Mouse (Mus musculus) hindbrain, embryonic 13.5 days (tissue): Measurements from ENCODE around the gene Bsx. TPM values are rescaled to one million over a fixed set of nuclear protein-coding genes. Genes with fewer than 3 reads are reported as not detected.

Experiments used
- ATAC-seq: fragments of 200-750 bp; cut with Nextera tagmentation; 2 replicates; pipeline ENCODE4 v1.8.0; 2017; ENCODE audit warnings: moderate TSS enrichment; ENCODE audit not compliant: low FRiP score
- H3K27ac ChIP-seq: fragments of 300-500 bp; sonication (generic); 2 replicates; pipeline ENCODE4 v1.5.1; 2015; ENCODE audit warnings: inconsistent platforms, mild to moderate bottlenecking, moderate library complexity
- H3K27me3 ChIP-seq: fragments of 300-500 bp; sonication (generic); 2 replicates; pipeline ENCODE4 v1.6.1; 2015; ENCODE audit warnings: mild to moderate bottlenecking, inconsistent platforms
- H3K36me3 ChIP-seq: fragments of 300-500 bp; sonication (generic); 2 replicates; pipeline ENCODE4 v1.6.1; 2015; ENCODE audit warnings: mild to moderate bottlenecking, inconsistent platforms
- H3K4me1 ChIP-seq: fragments of 300-500 bp; sonication (generic); replicated peaks from 2 replicates; pipeline ENCODE4 v1.6.1; 2015; ENCODE audit warnings: inconsistent platforms
- H3K4me2 ChIP-seq: fragments of 300-500 bp; sonication (generic); 2 replicates; pipeline ENCODE4 v1.6.1; 2015; ENCODE audit warnings: inconsistent platforms, mild to moderate bottlenecking, moderate library complexity
- H3K4me3 ChIP-seq: fragments of 300-500 bp; sonication (generic); 2 replicates; pipeline ENCODE4 v1.5.1; 2015; ENCODE audit warnings: mild to moderate bottlenecking, inconsistent platforms
- H3K9ac ChIP-seq: fragments of 300-500 bp; sonication (generic); 2 replicates; pipeline ENCODE4 v1.6.1; 2015; ENCODE audit warnings: mild to moderate bottlenecking, inconsistent platforms
- H3K9me3 ChIP-seq: fragments of 300-500 bp; sonication (generic); 2 replicates; pipeline ENCODE4 v1.6.1; 2016; ENCODE audit warnings: inconsistent platforms
- WGBS: fragments of 180-500 bp; shearing (Covaris S2); methylation state at CpG from one replicate; pipeline ENCODE4 v1.1.7; 2015; 5-methylcytosine and 5-hydroxymethylcytosine counted together
- polyA plus RNA-seq: library from polyadenylated mRNA; unstranded; fragments of >200 nt; fragmentation: Nextera tagmentation; extraction: Ambion mirVana; gene quantifications from 2 replicates; pipeline ENCODE4 v1.2.1, GENCODE M21; 2015

The Bsx gene
- polyA plus RNA-seq: not detected in 2 replicates

DNA sequence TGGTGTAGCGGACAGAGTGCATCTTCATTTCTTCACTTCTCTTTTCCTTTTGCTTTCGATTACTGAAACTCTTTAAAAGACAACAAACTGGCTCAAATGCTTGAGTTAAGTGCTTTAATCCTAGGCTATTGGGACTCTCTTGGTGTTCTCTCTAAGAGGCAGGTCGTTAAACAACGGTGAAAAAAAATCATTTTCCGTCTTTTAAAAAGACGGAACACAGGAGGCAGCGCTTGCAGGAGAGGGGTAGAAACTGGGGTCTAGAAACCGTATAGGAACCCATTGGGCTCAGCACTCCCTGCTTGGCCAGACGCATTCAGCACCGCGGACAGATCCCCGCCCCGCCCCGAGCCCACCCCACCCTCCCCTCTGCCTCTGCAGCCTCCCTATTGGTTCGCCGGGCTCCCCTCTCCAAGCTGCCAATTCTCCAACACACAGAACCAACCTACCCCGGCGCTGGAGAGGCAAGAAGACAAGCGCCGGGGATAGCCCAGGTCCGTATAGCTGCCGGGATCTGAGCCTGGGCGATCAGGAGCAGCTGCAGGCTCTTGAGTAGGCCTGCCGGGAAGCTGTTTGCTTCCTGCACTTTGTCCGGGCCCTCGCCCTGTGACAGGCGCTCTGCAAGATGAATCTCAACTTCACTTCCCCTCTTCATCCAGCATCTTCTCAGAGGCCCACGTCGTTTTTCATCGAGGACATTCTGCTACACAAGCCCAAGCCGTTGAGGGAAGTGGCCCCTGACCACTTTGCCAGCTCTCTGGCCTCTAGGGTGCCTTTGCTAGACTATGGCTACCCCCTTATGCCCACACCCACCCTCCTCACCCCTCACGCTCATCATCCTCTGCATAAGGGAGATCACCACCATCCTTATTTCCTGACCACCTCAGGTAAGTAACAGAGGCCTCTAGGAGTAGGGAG is at the start of gene Bsx:
TSS of gene Bsx (plus strand) at position 572 of the 915 bp plus-strand sequence.
- Histone ChIP-seq H3K9me3 (no peaks in the 10 kb centered on the region), H3K27ac (no peak within 1 kb of the TSS), H3K4me3 (no peak within 1 kb of the TSS), H3K4me2 (peak within 1 kb of the TSS; percentile 32; the same call in 1 of the 2 replicates), H3K4me1 (peaks cover 19% of the 10 kb centered on the region), H3K27me3 (peaks cover 95% of the 10 kb centered on the region), H3K9ac (no peak within 1 kb of the TSS), H3K36me3 (no peaks in the 10 kb centered on the region)
- 5% methylated on average over 31 of the region's 32 CpGs for WGBS
- peak; percentile 57; the same call in 1 of the 2 replicates for ATAC-seq

DNA sequence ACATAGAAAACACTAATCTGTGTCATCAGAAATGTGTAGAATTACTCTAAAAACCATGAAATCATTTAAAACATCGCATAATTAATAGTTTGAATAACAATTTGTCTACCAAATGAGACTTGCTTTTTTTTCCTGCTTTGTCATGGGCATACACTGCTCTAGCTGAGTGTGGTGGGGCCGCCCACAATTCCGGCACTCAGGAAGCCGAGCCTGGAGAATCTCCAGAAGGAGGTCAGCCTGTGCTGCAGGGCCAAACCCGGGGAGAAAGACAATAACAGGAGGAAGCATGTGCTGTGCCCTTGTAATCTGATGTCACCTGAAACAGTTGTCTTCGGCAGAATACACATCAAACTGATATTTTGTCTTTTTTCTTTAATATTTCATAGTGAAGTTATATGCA is 48.3 kb upstream of the Bsx start:
- Histone ChIP-seq H3K9me3 (no peaks in the 10 kb centered on the region), H3K27ac (no peak overlapping the region), H3K4me3 (no peak overlapping the region), H3K36me3 (no peaks in the 10 kb centered on the region), H3K4me1 (peaks cover 12% of the 10 kb centered on the region), H3K9ac (no peak overlapping the region), H3K4me2 (no peak overlapping the region), H3K27me3 (no peaks in the 10 kb centered on the region)
- 54% methylated on average over 6 of the region's 6 CpGs for WGBS
- ATAC-seq: no peak

DNA sequence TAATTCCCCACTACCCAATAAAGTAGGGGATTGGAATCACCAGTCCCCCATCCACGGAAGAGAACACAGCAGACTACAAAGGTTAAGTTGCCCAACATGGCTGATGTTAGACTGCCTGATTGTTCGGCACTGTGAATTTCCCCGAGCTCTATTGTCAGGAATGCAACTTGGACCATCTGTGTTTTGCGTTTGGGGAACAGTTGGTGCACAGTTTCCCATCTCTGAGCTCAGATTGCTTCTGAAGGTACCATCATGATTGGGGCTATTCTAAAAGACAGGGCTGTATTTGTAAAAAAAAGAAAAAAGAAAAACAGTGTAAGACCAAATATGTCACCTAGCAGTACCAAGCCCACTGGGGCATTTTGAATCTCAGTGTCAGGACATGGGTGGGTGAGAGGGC is 46.6 kb upstream of the Bsx start:
- H3K36me3 ChIP-seq: no peaks in the 10 kb centered on the region
- no peak overlapping the region for H3K4me3 ChIP-seq
- 85% methylated on average over 4 of the region's 4 CpGs for WGBS
- no peak overlapping the region for H3K4me2 ChIP-seq
- H3K27me3 ChIP-seq: no peaks in the 10 kb centered on the region
- ATAC-seq: no peak
- H3K9ac ChIP-seq: no peak overlapping the region
- peaks cover under 1% of the 10 kb centered on the region for H3K4me1 ChIP-seq
- H3K9me3 ChIP-seq: no peaks in the 10 kb centered on the region
- no peak overlapping the region for H3K27ac ChIP-seq

DNA sequence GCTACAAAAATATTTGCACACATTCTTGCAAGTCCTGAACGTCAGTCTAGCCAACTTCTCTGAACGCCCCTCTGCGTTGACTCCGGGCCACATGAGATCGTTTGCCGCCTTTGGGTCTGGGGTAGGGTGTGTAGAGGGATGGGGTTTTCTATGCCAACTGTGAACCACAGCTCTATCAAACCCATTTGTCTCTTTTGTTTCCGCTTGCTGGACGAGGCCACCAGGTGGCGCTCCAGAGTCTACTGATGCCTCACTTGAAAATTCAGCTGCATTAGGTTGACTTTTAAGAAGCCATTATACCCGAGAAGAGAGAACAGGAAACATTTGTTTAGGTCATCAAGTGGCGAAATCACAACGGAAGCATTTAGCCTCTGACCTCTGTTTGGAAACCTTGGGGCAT is 39.4 kb upstream of the Bsx start:
- no peak overlapping the region for H3K4me3 ChIP-seq
- ATAC-seq: no peak
- H3K9me3 ChIP-seq: no peaks in the 10 kb centered on the region
- peaks cover 7% of the 10 kb centered on the region for H3K27me3 ChIP-seq
- 10% methylated on average over 12 of the region's 12 CpGs for WGBS
- no peaks in the 10 kb centered on the region for H3K36me3 ChIP-seq
- H3K9ac ChIP-seq: no peak overlapping the region
- H3K27ac ChIP-seq: no peak overlapping the region
- no peaks in the 10 kb centered on the region for H3K4me1 ChIP-seq
- no peak overlapping the region for H3K4me2 ChIP-seq

DNA sequence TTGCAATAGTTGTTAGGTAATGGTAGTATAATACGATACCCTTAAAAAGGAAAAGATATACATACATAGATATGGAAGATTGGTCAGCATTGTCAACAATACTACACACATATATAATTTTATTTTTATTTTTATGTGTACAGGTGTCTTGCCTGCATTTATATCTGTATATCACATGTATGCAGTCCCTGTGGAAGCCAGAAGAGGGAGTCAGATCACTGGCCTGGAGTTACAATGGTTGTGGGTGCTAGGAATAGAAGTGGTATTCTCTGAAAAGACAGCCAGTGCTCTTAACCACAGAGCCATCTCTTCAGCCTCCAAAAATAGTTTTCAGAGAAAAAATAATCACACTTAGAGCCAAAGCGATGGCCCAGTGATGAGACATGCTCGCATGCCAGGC is 37.2 kb upstream of the Bsx start:
- H3K36me3 ChIP-seq: no peaks in the 10 kb centered on the region
- no peaks in the 10 kb centered on the region for H3K9me3 ChIP-seq
- no peak overlapping the region for H3K4me2 ChIP-seq
- H3K4me3 ChIP-seq: no peak overlapping the region
- ATAC-seq: no peak
- peaks cover 13% of the 10 kb centered on the region for H3K27me3 ChIP-seq
- H3K9ac ChIP-seq: no peak overlapping the region
- 91% methylated on average over 3 of the region's 3 CpGs for WGBS
- H3K27ac ChIP-seq: no peak overlapping the region
- H3K4me1 ChIP-seq: no peaks in the 10 kb centered on the region

DNA sequence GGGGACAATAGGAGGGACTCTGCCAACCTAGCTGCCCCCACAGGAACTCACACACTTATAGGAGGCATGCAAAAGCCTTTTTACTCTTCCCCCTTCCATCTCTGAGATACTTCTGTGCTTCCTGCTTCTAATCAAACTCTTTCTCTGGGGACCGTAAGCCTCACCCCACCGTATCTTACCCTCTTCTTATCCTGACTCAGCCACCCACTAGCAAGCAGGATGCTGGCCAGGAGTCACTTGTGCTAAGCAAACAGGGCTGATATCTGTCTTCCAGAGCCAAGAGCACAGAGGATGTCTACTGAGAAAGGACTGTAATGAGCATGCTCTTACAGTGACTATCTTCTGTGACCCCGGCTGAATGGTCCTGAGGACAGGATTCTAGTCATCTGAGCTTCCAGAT is 34.3 kb upstream of the Bsx start:
- Histone ChIP-seq H3K4me1 (no peaks in the 10 kb centered on the region), H3K4me3 (no peak overlapping the region), H3K9me3 (no peaks in the 10 kb centered on the region), H3K27ac (no peak overlapping the region), H3K27me3 (peaks cover 12% of the 10 kb centered on the region), H3K9ac (no peak overlapping the region), H3K36me3 (no peaks in the 10 kb centered on the region), H3K4me2 (no peak overlapping the region)
- no peak for ATAC-seq
- 87% methylated on average over 3 of the region's 3 CpGs for WGBS

DNA sequence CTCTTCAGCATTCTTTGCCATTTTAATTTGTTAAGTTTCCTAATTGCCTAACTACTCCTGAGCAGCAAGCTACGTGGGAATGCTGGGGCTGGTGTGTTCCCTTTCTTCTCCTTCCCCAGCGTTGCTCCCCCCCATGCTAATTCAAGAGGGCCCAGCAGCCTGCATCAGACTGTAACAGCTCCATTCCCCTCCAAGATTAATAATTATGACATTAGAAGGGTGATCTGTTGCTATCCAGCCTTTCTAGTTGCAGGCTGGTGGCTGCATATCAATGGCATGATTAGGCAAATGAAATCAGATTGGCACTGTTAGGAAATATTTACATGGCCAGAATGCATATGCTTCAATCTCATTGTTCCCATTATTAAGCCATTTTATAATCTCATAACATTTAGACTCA is 22.4 kb upstream of the Bsx start:
- Histone ChIP-seq H3K4me1 (peaks cover 12% of the 10 kb centered on the region), H3K4me3 (no peak overlapping the region), H3K9me3 (no peaks in the 10 kb centered on the region), H3K36me3 (no peaks in the 10 kb centered on the region), H3K27me3 (peaks cover 37% of the 10 kb centered on the region), H3K27ac (no peak overlapping the region), H3K4me2 (no peak overlapping the region), H3K9ac (no peak overlapping the region)
- ATAC-seq: no peak
- WGBS: 43% methylated on average over 2 of the region's 2 CpGs

DNA sequence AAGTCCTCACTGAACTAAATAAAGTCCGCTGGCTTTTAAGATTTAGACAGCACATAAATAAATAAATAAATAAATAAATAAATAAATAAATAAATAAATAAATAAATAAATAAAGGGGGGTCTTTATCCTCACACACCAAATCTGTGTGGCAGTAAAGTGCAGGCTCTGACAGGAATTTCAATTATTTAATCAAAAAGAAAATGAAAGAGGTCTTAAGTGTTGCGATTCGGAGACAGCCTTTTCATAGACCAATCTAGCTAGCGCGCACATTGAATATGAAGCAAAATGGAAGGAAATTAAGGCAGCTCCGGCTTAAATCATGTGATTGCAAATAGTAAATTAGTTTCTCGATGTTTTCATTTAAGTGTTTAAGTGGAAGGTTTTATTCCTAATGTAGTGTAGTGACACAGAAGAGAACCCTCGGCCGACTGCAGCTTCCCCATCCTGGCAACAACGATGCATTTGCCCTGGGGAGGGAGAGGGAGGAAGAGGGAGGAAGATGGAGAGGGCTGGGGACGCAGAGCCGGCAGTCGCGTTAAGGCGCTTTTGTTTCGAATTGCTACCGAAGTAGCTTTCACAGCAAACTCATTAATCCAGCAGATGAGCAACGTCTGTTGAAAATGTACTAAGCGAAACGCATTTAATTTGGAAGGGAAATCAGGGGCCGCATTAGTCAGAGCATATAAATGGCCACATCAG is 15.3 kb upstream of the Bsx start:
- no peaks in the 10 kb centered on the region for H3K9me3 ChIP-seq
- ATAC-seq: peak; percentile 68; the same call in 1 of the 2 replicates
- H3K4me1 ChIP-seq: peaks cover 10% of the 10 kb centered on the region; the same call in 1 of the 2 replicates
- H3K27me3 ChIP-seq: peaks cover 77% of the 10 kb centered on the region
- 7% methylated on average over 21 of the region's 21 CpGs for WGBS
- H3K4me2 ChIP-seq: peak overlapping the region; percentile 57
- peak overlapping the region; percentile 35 for H3K4me3 ChIP-seq
- H3K36me3 ChIP-seq: no peaks in the 10 kb centered on the region
- peak overlapping the region; percentile 66 for H3K27ac ChIP-seq
- H3K9ac ChIP-seq: peak overlapping the region; percentile 51; the same call in 1 of the 2 replicates

DNA sequence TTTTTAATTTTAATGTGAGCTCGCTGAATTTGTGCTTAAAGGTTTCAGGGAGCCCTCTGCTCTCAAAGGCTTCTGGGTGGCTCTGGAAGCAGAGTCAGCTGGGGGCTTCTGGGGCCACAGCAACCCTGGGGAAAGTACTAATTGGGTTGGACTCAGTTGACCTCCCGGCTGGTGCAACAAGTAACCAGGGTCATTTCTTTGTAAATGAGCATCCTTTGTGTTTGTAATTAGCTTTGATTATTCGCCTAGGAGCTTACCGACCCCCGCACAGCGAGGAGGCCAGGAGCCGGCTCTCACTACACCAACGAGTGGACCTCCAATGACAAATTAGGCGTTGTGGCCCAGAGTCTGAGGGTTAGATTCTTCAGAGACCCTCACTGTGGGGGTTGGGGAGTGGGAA is 14.7 kb upstream of the Bsx start:
- Histone ChIP-seq H3K27ac (peak overlapping the region; percentile 66), H3K4me1 (peaks cover 10% of the 10 kb centered on the region; the same call in 1 of the 2 replicates), H3K4me2 (peak overlapping the region; percentile 57), H3K27me3 (peaks cover 74% of the 10 kb centered on the region), H3K9ac (0 out of 2 replicates have a peak overlapping the region, but pooled peaks have one; percentile 51), H3K4me3 (peak overlapping the region; percentile 35), H3K9me3 (no peaks in the 10 kb centered on the region), H3K36me3 (no peaks in the 10 kb centered on the region)
- 3% methylated on average over 9 of the region's 9 CpGs for WGBS
- peak; percentile 64 for ATAC-seq

DNA sequence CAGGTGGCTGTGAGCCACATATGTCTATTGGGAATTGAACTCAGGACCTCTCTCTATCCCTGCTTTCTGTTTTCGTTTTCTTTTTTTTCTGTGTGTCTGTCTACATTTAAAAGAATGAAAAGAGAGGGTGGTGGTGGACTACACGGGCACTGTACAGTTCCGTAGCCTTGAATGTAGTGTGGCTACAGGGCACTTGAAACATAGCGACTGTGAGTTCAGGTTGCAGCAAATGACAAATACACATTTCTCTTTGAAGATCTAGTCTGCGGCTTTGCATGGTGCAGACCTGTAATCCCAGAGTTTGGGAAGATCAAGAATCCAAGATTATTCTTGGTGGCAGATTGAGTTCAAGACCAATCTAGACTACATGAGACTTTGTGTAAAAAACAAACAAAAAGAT is 3.6 kb upstream of the Bsx start:
- Histone ChIP-seq H3K27me3 (peaks cover 81% of the 10 kb centered on the region), H3K9me3 (no peaks in the 10 kb centered on the region), H3K27ac (no peak overlapping the region), H3K4me1 (peaks cover 8% of the 10 kb centered on the region), H3K4me3 (no peak overlapping the region), H3K4me2 (no peak overlapping the region), H3K36me3 (no peaks in the 10 kb centered on the region), H3K9ac (no peak overlapping the region)
- no peak for ATAC-seq
- WGBS: 84% methylated on average over 5 of the region's 5 CpGs

DNA sequence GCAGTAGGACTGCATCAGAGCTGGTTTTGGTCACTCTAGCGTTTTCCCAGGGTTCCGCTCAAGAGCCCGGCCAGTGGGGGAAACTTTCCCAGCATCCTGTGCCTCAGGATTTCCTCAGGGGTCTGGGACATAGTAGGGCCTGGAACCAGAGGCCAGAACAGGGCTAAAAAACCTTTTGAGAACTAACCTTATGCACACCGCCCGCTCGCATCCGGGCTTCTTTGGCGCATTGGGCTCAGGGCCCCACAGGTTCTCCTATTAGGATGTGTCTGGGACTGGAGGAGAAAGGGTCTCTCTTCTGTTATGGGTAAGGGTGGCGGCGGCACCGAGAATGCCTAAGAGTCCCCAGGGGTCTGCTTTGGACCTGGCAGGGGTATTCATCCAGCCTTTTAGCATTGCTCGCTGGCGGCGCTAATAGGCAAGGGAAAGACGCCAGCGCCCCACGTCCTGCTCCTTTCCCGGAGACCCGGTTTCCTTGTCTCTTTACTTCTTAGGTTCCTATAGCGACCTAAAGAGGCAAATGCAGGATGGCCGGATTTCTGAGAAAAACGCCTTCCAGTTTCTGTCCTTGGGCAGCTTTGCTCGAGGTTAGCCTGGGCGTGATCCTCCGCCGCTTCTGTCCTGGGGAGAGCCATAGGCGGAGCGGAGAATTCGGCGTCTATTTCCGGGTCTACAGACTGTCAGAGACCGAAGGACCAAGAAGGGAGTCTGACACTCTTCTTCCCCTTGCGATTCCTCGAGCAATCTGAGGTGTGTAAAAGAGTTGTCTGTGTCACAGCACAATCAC is 2.4 kb upstream of the Bsx start:
- WGBS: 1% methylated on average over 34 of the region's 34 CpGs
- no peak; the same call in 1 of the 2 replicates for ATAC-seq

DNA sequence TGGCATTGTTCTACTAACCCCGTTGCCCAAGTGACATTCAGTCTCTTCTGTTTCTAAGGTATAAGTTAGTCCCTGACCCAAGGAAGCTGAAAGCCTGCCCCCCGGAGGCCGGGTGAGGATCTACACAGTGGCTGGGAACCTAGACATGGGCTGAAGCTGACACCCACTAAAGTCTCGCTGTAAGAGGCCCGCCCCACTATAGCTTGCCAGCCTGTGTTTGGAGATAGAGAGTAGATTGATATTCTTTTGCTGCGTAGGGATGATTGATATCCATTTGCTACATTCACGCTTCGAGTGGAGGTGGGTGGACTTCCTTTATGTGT is 1.8 kb upstream of the Bsx start:
- peaks cover 91% of the 10 kb centered on the region for H3K27me3 ChIP-seq
- 0 out of 2 replicates have a peak overlapping the region, but pooled peaks have one; percentile 19 for H3K4me3 ChIP-seq
- peaks cover 8% of the 10 kb centered on the region for H3K4me1 ChIP-seq
- no peaks in the 10 kb centered on the region for H3K36me3 ChIP-seq
- peak overlapping the region; percentile 29; the same call in 1 of the 2 replicates for H3K4me2 ChIP-seq
- no peak overlapping the region for H3K9ac ChIP-seq
- ATAC-seq: no peak
- no peak overlapping the region for H3K27ac ChIP-seq
- WGBS: 4% methylated on average over 8 of the region's 8 CpGs
- no peaks in the 10 kb centered on the region for H3K9me3 ChIP-seq

More for the DNA sequence above, 2.4 kb upstream of the Bsx start:
- H3K4me1 ChIP-seq: peaks cover 8% of the 10 kb centered on the region
- H3K9ac ChIP-seq: no peak overlapping the region
- no peaks in the 10 kb centered on the region for H3K36me3 ChIP-seq
- peak overlapping the region; percentile 19; the same call in 1 of the 2 replicates for H3K4me3 ChIP-seq
- H3K27me3 ChIP-seq: peaks cover 87% of the 10 kb centered on the region
- peak overlapping the region; percentile 29; the same call in 1 of the 2 replicates for H3K4me2 ChIP-seq
- H3K27ac ChIP-seq: no peak overlapping the region
- H3K9me3 ChIP-seq: no peaks in the 10 kb centered on the region
